Mouse (Mus musculus) bone marrow macrophage, adult 2 months (primary cell): Measurements from ENCODE around the gene Bbox1.

Experiments used
- CTCF ChIP-seq: IDR thresholded peaks from 2 replicates; pipeline ENCODE4 v1.5.1; 2012; ENCODE audit warnings: low read depth, mild to moderate bottlenecking, low read length, moderate library complexity
- POLR2A ChIP-seq: IDR thresholded peaks from 2 replicates; pipeline ENCODE4 v1.6.1; 2012; ENCODE audit warnings: mild to moderate bottlenecking, low read depth, low read length, borderline replicate concordance

DNA sequence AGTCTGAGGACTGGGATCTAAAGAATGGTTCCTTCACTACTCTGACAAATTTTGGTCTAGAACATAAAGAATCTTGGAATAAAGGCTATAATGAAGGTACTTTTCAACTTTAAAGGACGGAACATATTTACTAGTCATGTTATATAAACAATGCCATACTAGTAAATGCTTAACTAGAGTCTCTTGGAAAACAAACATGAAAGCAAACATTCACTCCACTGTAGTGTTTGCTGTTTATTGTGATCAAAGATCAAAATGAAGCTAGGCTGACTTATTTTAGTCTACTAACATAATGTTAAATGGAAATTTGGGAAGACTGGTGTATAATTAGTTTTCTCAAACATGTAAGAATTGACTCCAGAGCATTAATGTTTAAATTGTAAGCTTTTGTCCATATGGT lies 4.9 kb upstream of the Bbox1 start:
- no peak for TF ChIP-seq CTCF
- TF ChIP-seq POLR2A, result no peak
